Mouse (Mus musculus) small intestine, adult 2 months (tissue): ENCODE data around the gene Tns3.

Source experiments
- CTCF ChIP-seq: fragments of 200-500 bp; IDR thresholded peaks from 2 replicates; pipeline ENCODE4 v1.5.1; 2012; ENCODE audit warnings: low read depth, mild to moderate bottlenecking, control low read depth, inconsistent platforms, low read length, moderate library complexity, mixed read lengths; ENCODE audit not compliant: insufficient replicate concordance, insufficient read length; ENCODE audit errors: extremely low read depth
- POLR2A ChIP-seq: fragments of 200-500 bp; IDR thresholded peaks from 2 replicates; pipeline ENCODE4 v1.6.1; 2012; ENCODE audit warnings: low read depth, mild to moderate bottlenecking, control low read depth, inconsistent platforms, low read length, moderate library complexity

DNA sequence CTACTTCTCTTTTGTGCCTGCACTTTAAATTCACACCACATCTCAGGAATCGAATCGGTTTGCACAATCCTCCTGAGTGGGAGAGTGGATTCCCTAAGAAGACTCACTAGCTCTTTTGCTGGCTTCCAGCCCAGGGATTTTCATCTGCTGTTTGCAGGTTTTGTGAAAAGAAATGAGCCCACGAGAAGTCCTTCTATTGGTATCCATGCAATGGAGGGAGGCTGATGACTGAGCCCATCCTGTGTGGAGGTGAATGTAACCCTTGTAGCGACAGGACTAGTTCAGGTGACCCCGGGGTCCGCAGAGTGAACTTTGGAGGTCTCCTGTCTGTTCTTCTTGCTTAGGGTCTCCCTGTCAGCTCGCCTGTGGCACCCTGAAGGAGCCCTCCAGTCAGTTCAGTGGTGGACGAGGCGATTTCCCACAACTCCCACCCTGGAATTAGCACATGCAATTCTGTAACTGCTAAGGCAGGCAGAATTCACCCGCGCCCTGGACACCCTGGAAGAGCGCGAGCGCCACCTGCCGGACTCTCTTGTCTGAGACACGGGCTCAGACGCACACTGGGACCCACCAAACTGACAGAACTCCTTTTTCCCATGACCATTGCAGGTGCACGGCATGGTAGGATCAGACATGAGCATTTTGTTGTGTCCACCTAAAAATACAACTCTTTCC is 259.0 kb downstream of the Tns3 start:
- TF ChIP-seq CTCF (peak; percentile 85), POLR2A (no peak)
